Mouse (Mus musculus): ENCODE data around the gene Pkp2. TPM values are rescaled to one million over a fixed set of nuclear protein-coding genes. Genes with fewer than 3 reads are reported as not detected.
A peak's percentile ranks its signal among the peaks of the same experiment; 100 is the strongest.
"Not testable (repeated sequence)": the region's sequence is repeated elsewhere in the genome, so short reads cannot be mapped to it uniquely, and the experiment has no call there.

Gene Pkp2
- polyA plus RNA-seq, 1 experiment from 2014 or later: 3.7 TPM

GRCm38 (mm10) chr16:16219835-16220234 lies 6.7 kb downstream of the Pkp2 start:
- Histone ChIP-seq H3K27me3 (replicated peaks; ENCODE audit: control insufficient read depth, insufficient read depth, low read length) (peaks cover 3% of the 10 kb centered on the region), H3K27ac (replicated peaks; ENCODE audit: low read depth, low read length) (no peak overlapping the region), H3K9ac (ENCODE audit: low read depth, low read length) (no peak overlapping the region), H3K4me3 (ENCODE audit: low read depth, low read length) (no peak overlapping the region), H3K4me2 (ENCODE audit: low read depth, low read length) (no peak overlapping the region), H3K4me1 (ENCODE audit: control insufficient read depth, insufficient read depth, low read length) (0 out of 2 replicates have a peak, but pooled peaks cover 3% of the 10 kb centered on the region), H3K36me3 (ENCODE audit: control insufficient read depth, insufficient read depth, low read length) (no peaks in the 10 kb centered on the region), H3K9me3 (ENCODE audit: control insufficient read depth, low read length) (no peaks in the 10 kb centered on the region)
- ATAC-seq (ENCODE audit: low read depth) (no peak), DNase-seq (ENCODE audit: low spot score) (no peak)
- 55% methylated on average over 3 of the region's 3 CpGs for WGBS

- peak; percentile 50 for ATAC-seq (ENCODE audit: low read depth)
- 60% methylated on average over 1 of the region's 1 CpGs for WGBS
- no peaks in the 10 kb centered on the region for H3K36me3 ChIP-seq (ENCODE audit: control insufficient read depth, insufficient read depth, low read length)
- H3K4me2 ChIP-seq (ENCODE audit: low read depth, low read length): no peak overlapping the region
- no peak for DNase-seq (ENCODE audit: low spot score)
- H3K27ac ChIP-seq (replicated peaks; ENCODE audit: low read depth, low read length): no peak overlapping the region
- 0 out of 2 replicates have a peak, but pooled peaks cover 3% of the 10 kb centered on the region for H3K4me1 ChIP-seq (ENCODE audit: control insufficient read depth, insufficient read depth, low read length)
- H3K9ac ChIP-seq (ENCODE audit: low read depth, low read length): no peak overlapping the region
- no peaks in the 10 kb centered on the region for H3K27me3 ChIP-seq (replicated peaks; ENCODE audit: control insufficient read depth, insufficient read depth, low read length)
- H3K9me3 ChIP-seq (ENCODE audit: control insufficient read depth, low read length): no peaks in the 10 kb centered on the region
- H3K4me3 ChIP-seq (ENCODE audit: low read depth, low read length): no peak overlapping the region
Observed at GRCm38 (mm10) chr16:16222651-16223050, 9.5 kb downstream of the Pkp2 start.

GRCm38 (mm10) chr16:16224506-16224924 lies 11.4 kb downstream of the Pkp2 start:
- Histone ChIP-seq H3K4me1 (ENCODE audit: control insufficient read depth, insufficient read depth, low read length) (0 out of 2 replicates have a peak, but pooled peaks cover 3% of the 10 kb centered on the region), H3K9ac (ENCODE audit: low read depth, low read length) (no peak overlapping the region), H3K27ac (replicated peaks; ENCODE audit: low read depth, low read length) (peak overlapping the region; percentile 48; the same call in 1 of the 2 replicates), H3K36me3 (ENCODE audit: control insufficient read depth, insufficient read depth, low read length) (no peaks in the 10 kb centered on the region), H3K4me2 (ENCODE audit: low read depth, low read length) (no peak overlapping the region), H3K9me3 (ENCODE audit: control insufficient read depth, low read length) (no peaks in the 10 kb centered on the region), H3K27me3 (replicated peaks; ENCODE audit: control insufficient read depth, insufficient read depth, low read length) (no peaks in the 10 kb centered on the region), H3K4me3 (ENCODE audit: low read depth, low read length) (no peak overlapping the region)
- DNase-seq (ENCODE audit: low spot score) (peak; percentile 82), ATAC-seq (ENCODE audit: low read depth) (peak; percentile 94)
- 43% methylated on average over 4 of the region's 4 CpGs for WGBS

GRCm38 (mm10) chr16:16225828-16226227 lies 12.7 kb downstream of the Pkp2 start:
- Histone ChIP-seq H3K4me1 (ENCODE audit: control insufficient read depth, insufficient read depth, low read length) (0 out of 2 replicates have a peak, but pooled peaks cover 3% of the 10 kb centered on the region), H3K27me3 (replicated peaks; ENCODE audit: control insufficient read depth, insufficient read depth, low read length) (no peaks in the 10 kb centered on the region), H3K27ac (replicated peaks; ENCODE audit: low read depth, low read length) (no peak overlapping the region), H3K4me2 (ENCODE audit: low read depth, low read length) (no peak overlapping the region), H3K4me3 (ENCODE audit: low read depth, low read length) (no peak overlapping the region), H3K9ac (ENCODE audit: low read depth, low read length) (no peak overlapping the region), H3K36me3 (ENCODE audit: control insufficient read depth, insufficient read depth, low read length) (no peaks in the 10 kb centered on the region), H3K9me3 (ENCODE audit: control insufficient read depth, low read length) (no peaks in the 10 kb centered on the region)
- no peak for DNase-seq (ENCODE audit: low spot score)
- ATAC-seq (ENCODE audit: low read depth): no peak
- WGBS: 92% methylated on average over 22 of the region's 22 CpGs

- Histone ChIP-seq H3K4me3 (ENCODE audit: low read depth, low read length) (no peak overlapping the region), H3K27me3 (replicated peaks; ENCODE audit: control insufficient read depth, insufficient read depth, low read length) (no peaks in the 10 kb centered on the region), H3K4me1 (ENCODE audit: control insufficient read depth, insufficient read depth, low read length) (no peaks in the 10 kb centered on the region), H3K36me3 (ENCODE audit: control insufficient read depth, insufficient read depth, low read length) (no peaks in the 10 kb centered on the region), H3K4me2 (ENCODE audit: low read depth, low read length) (no peak overlapping the region), H3K9me3 (ENCODE audit: control insufficient read depth, low read length) (peaks cover 4% of the 10 kb centered on the region; the same call in 1 of the 2 replicates), H3K27ac (replicated peaks; ENCODE audit: low read depth, low read length) (no peak overlapping the region), H3K9ac (ENCODE audit: low read depth, low read length) (no peak overlapping the region)
- no peak for ATAC-seq (ENCODE audit: low read depth)
- no peak for DNase-seq (ENCODE audit: low spot score)
- 94% methylated on average over 5 of the region's 5 CpGs for WGBS
Observed at GRCm38 (mm10) chr16:16230439-16230838, 17.3 kb downstream of the Pkp2 start.

GRCm38 (mm10) chr16:16233919-16234318 lies 20.8 kb downstream of the Pkp2 start:
- ATAC-seq (ENCODE audit: low read depth): no peak
- DNase-seq (ENCODE audit: low spot score): no peak
- H3K27me3 ChIP-seq (replicated peaks; ENCODE audit: control insufficient read depth, insufficient read depth, low read length): no peaks in the 10 kb centered on the region
- H3K4me2 ChIP-seq (ENCODE audit: low read depth, low read length): no peak overlapping the region
- H3K27ac ChIP-seq (replicated peaks; ENCODE audit: low read depth, low read length): no peak overlapping the region
- H3K4me3 ChIP-seq (ENCODE audit: low read depth, low read length): no peak overlapping the region
- 81% methylated on average over 2 of the region's 2 CpGs for WGBS
- H3K9me3 ChIP-seq (ENCODE audit: control insufficient read depth, low read length): peaks cover 4% of the 10 kb centered on the region; the same call in 1 of the 2 replicates
- no peak overlapping the region for H3K9ac ChIP-seq (ENCODE audit: low read depth, low read length)
- H3K4me1 ChIP-seq (ENCODE audit: control insufficient read depth, insufficient read depth, low read length): no peaks in the 10 kb centered on the region
- H3K36me3 ChIP-seq (ENCODE audit: control insufficient read depth, insufficient read depth, low read length): no peaks in the 10 kb centered on the region

GRCm38 (mm10) chr16:16236681-16237080 lies 23.6 kb downstream of the Pkp2 start:
- H3K36me3 ChIP-seq (ENCODE audit: control insufficient read depth, insufficient read depth, low read length); H3K27ac ChIP-seq (replicated peaks; ENCODE audit: low read depth, low read length); H3K4me2 ChIP-seq (ENCODE audit: low read depth, low read length); H3K27me3 ChIP-seq (replicated peaks; ENCODE audit: control insufficient read depth, insufficient read depth, low read length); H3K4me3 ChIP-seq (ENCODE audit: low read depth, low read length); H3K9me3 ChIP-seq (ENCODE audit: control insufficient read depth, low read length); H3K4me1 ChIP-seq (ENCODE audit: control insufficient read depth, insufficient read depth, low read length); DNase-seq (ENCODE audit: low spot score); H3K9ac ChIP-seq (ENCODE audit: low read depth, low read length); ATAC-seq (ENCODE audit: low read depth): not testable (repeated sequence)
- WGBS: 92% methylated on average over 9 of the region's 9 CpGs

- WGBS: 80% methylated on average over 2 of the region's 2 CpGs
- Histone ChIP-seq H3K27ac (replicated peaks; ENCODE audit: low read depth, low read length) (no peak overlapping the region), H3K4me1 (ENCODE audit: control insufficient read depth, insufficient read depth, low read length) (no peaks in the 10 kb centered on the region), H3K9ac (ENCODE audit: low read depth, low read length) (no peak overlapping the region), H3K4me3 (ENCODE audit: low read depth, low read length) (no peak overlapping the region), H3K9me3 (ENCODE audit: control insufficient read depth, low read length) (no peaks in the 10 kb centered on the region), H3K36me3 (ENCODE audit: control insufficient read depth, insufficient read depth, low read length) (no peaks in the 10 kb centered on the region), H3K27me3 (replicated peaks; ENCODE audit: control insufficient read depth, insufficient read depth, low read length) (no peaks in the 10 kb centered on the region), H3K4me2 (ENCODE audit: low read depth, low read length) (no peak overlapping the region)
- DNase-seq (ENCODE audit: low spot score) (no peak), ATAC-seq (ENCODE audit: low read depth) (no peak)
Observed at GRCm38 (mm10) chr16:16238356-16238755, 25.2 kb downstream of the Pkp2 start.

GRCm38 (mm10) chr16:16244711-16245110 lies 31.6 kb downstream of the Pkp2 start:
- Histone ChIP-seq H3K4me1 (ENCODE audit: control insufficient read depth, insufficient read depth, low read length) (no peaks in the 10 kb centered on the region), H3K4me2 (ENCODE audit: low read depth, low read length) (no peak overlapping the region), H3K9me3 (ENCODE audit: control insufficient read depth, low read length) (no peaks in the 10 kb centered on the region), H3K27ac (replicated peaks; ENCODE audit: low read depth, low read length) (no peak overlapping the region), H3K27me3 (replicated peaks; ENCODE audit: control insufficient read depth, insufficient read depth, low read length) (no peaks in the 10 kb centered on the region), H3K36me3 (ENCODE audit: control insufficient read depth, insufficient read depth, low read length) (no peaks in the 10 kb centered on the region), H3K9ac (ENCODE audit: low read depth, low read length) (no peak overlapping the region), H3K4me3 (ENCODE audit: low read depth, low read length) (no peak overlapping the region)
- WGBS: 47% methylated on average over 2 of the region's 2 CpGs
- DNase-seq (ENCODE audit: low spot score) (peak; percentile 11), ATAC-seq (ENCODE audit: low read depth) (peak; percentile 37; the same call in 1 of the 2 replicates)

All from embryonic facial prominence, embryonic 14.5 days (tissue).